Comparison of ENCODE assay signal across 17 mouse cellular contexts in genomic region chr19:55241186-55241645, GRCm38 (mm10). TPM values are rescaled to one million over a fixed set of nuclear protein-coding genes. Genes with fewer than 3 reads are reported as not detected.
"Had no signal": no experiment of that assay in that cellular context is flagged by ENCODE, and none has a peak within 500 bp of the region (broad histone marks: within the 10 kb centered on the region; RNA-seq: fewer than 3 reads in every experiment).

TSS of gene Gucy2g (minus strand) at chr19:55241236.

- H3K36me3 ChIP-seq: midbrain, embryonic 10.5 days; midbrain, embryonic 12.5 days; neural tube, embryonic 12.5 days; stomach, embryonic 15.5 days had no signal

- H3K9me3 ChIP-seq: midbrain, embryonic 10.5 days; midbrain, embryonic 12.5 days; neural tube, embryonic 12.5 days; stomach, embryonic 15.5 days had no signal

- H3K9ac ChIP-seq: lung, embryonic 14.5 days; midbrain, embryonic 12.5 days; neural tube, embryonic 12.5 days; stomach, embryonic 15.5 days had no signal

- H3K4me1 ChIP-seq: midbrain, embryonic 12.5 days; neural tube, embryonic 12.5 days had no signal

- H3K27me3 ChIP-seq: midbrain, embryonic 12.5 days; neural tube, embryonic 12.5 days; stomach, embryonic 15.5 days had no signal

- DNase-seq: lung, adult 18-20 months; lung, embryonic 14.5 days; lung, postnatal 10 days; lung, postnatal 4 days; midbrain, embryonic 14.5 days; right cerebral cortex, postnatal 14 days; thymus, adult 2 months; thymus, postnatal 25 days; thymus, postnatal 4 days had no signal

- H3K4me3 ChIP-seq: midbrain, embryonic 10.5 days; midbrain, embryonic 12.5 days; neural tube, embryonic 12.5 days; stomach, embryonic 15.5 days had no signal

- H3K27ac ChIP-seq: midbrain, embryonic 10.5 days; midbrain, embryonic 12.5 days; neural tube, embryonic 12.5 days; stomach, embryonic 15.5 days; stomach, postnatal 0 days had no signal

- H3K4me2 ChIP-seq: lung, embryonic 14.5 days; midbrain, embryonic 12.5 days; neural tube, embryonic 12.5 days; stomach, embryonic 15.5 days had no signal

- ATAC-seq: midbrain, embryonic 16.5 days had no signal

RNA-seq across cellular contexts. Expression of gene Gucy2g, which starts in this region (rescaled TPM):
- total RNA-seq: megakaryocyte-erythroid progenitor cell, adult 5-6 weeks; neutrophil, adult 5-6 weeks had no signal
- polyA plus RNA-seq: lung, embryonic 14.5 days; midbrain, embryonic 10.5 days; midbrain, embryonic 12.5 days; neural tube, embryonic 12.5 days had no signal
